Mouse (Mus musculus): ENCODE measurements around the gene Bcas2.
"Not testable (repeated sequence)": the region's sequence is repeated elsewhere in the genome, so short reads cannot be mapped to it uniquely, and the experiment has no call there.

Bcas2 gene

GRCm38 (mm10) chr3:103171505-103172267 lies at the start of gene Bcas2:
Gene Bcas2, plus strand, starts transcription at chr3:103171655.
- peak; percentile 95 for DNase-seq (ENCODE audit: low read depth, low spot score)

GRCm38 (mm10) chr3:103123636-103124035 lies 47.8 kb upstream of the Bcas2 start:
- DNase-seq (ENCODE audit: low read depth, low spot score): no peak

GRCm38 (mm10) chr3:103126138-103126537 lies 45.3 kb upstream of the Bcas2 start:
- no peak for DNase-seq (ENCODE audit: low read depth, low spot score)

- no peak for DNase-seq (ENCODE audit: low read depth, low spot score)
Observed at GRCm38 (mm10) chr3:103127177-103127576, 44.3 kb upstream of the Bcas2 start.

GRCm38 (mm10) chr3:103127721-103128120 lies 43.7 kb upstream of the Bcas2 start:
- no peak for DNase-seq (ENCODE audit: low read depth, low spot score)

GRCm38 (mm10) chr3:103128251-103128650 lies 43.2 kb upstream of the Bcas2 start:
- DNase-seq (ENCODE audit: low read depth, low spot score): no peak

GRCm38 (mm10) chr3:103129367-103130159 lies 41.9 kb upstream of the Bcas2 start:
- no peak for DNase-seq (ENCODE audit: low read depth, low spot score)

- DNase-seq (ENCODE audit: low read depth, low spot score): no peak
Observed at GRCm38 (mm10) chr3:103130236-103130751, 41.2 kb upstream of the Bcas2 start.

- no peak for DNase-seq (ENCODE audit: low read depth, low spot score)
Observed at GRCm38 (mm10) chr3:103133098-103133497, 38.4 kb upstream of the Bcas2 start.

- DNase-seq (ENCODE audit: low read depth, low spot score): no peak
Observed at GRCm38 (mm10) chr3:103136414-103137077, 34.9 kb upstream of the Bcas2 start.

- no peak for DNase-seq (ENCODE audit: low read depth, low spot score)
Observed at GRCm38 (mm10) chr3:103139047-103139446, 32.4 kb upstream of the Bcas2 start.

GRCm38 (mm10) chr3:103140095-103140838 lies 31.2 kb upstream of the Bcas2 start:
- DNase-seq (ENCODE audit: low read depth, low spot score): not testable (repeated sequence)

GRCm38 (mm10) chr3:103141287-103141686 lies 30.2 kb upstream of the Bcas2 start:
- DNase-seq (ENCODE audit: low read depth, low spot score): no peak

GRCm38 (mm10) chr3:103142366-103142765 lies 29.1 kb upstream of the Bcas2 start:
- DNase-seq (ENCODE audit: low read depth, low spot score): no peak

- DNase-seq (ENCODE audit: low read depth, low spot score): no peak
Observed at GRCm38 (mm10) chr3:103145336-103145735, 26.1 kb upstream of the Bcas2 start.

GRCm38 (mm10) chr3:103145791-103146190 lies 25.7 kb upstream of the Bcas2 start:
- DNase-seq (ENCODE audit: low read depth, low spot score): no peak

GRCm38 (mm10) chr3:103146330-103147166 lies 24.9 kb upstream of the Bcas2 start:
- DNase-seq (ENCODE audit: low read depth, low spot score): peak; percentile 74

- DNase-seq (ENCODE audit: low read depth, low spot score): no peak
Observed at GRCm38 (mm10) chr3:103147775-103148174, 23.7 kb upstream of the Bcas2 start.

- no peak for DNase-seq (ENCODE audit: low read depth, low spot score)
Observed at GRCm38 (mm10) chr3:103148941-103149340, 22.5 kb upstream of the Bcas2 start.

- DNase-seq (ENCODE audit: low read depth, low spot score): no peak
Observed at GRCm38 (mm10) chr3:103153761-103154160, 17.7 kb upstream of the Bcas2 start.

All from WW6 (cell line).